Mouse (Mus musculus) megakaryocyte, embryonic 14.5 days (primary cell): ENCODE results near the gene Acp1.

Source experiments
- FLI1 ChIP-seq: IDR thresholded peaks from 2 replicates; pipeline ENCODE4 v1.6.1; 2012; ENCODE audit warnings: low read length, inconsistent platforms, mixed read lengths
- GATA1 ChIP-seq: IDR thresholded peaks from 3 replicates; pipeline ENCODE4 v1.6.1; 2012; ENCODE audit warnings: mixed read lengths, low read length, inconsistent platforms, borderline replicate concordance

GRCm38 (mm10) chr12:30936899-30937298 lies 25.5 kb upstream of the Acp1 start:
- TF ChIP-seq GATA1 (no peak), FLI1 (no peak)
